Mouse (Mus musculus): ENCODE data around the gene Kazald1. TPM values are rescaled to one million over a fixed set of nuclear protein-coding genes. Genes with fewer than 3 reads are reported as not detected.
A peak's percentile ranks its signal among the peaks of the same experiment; 100 is the strongest.

Gene Kazald1
- polyA plus RNA-seq, 1 experiment from 2014 or later: 11.2 TPM

- DNase-seq (ENCODE audit: low spot score) (no peak), ATAC-seq (peak; percentile 37)
- H3K4me1 ChIP-seq (ENCODE audit: insufficient read depth, low read depth, low read length): peaks cover 18% of the 10 kb centered on the region
- no peaks in the 10 kb centered on the region for H3K36me3 ChIP-seq (ENCODE audit: insufficient read depth, low read length)
- H3K4me3 ChIP-seq (ENCODE audit: low read depth, low read length): peak overlapping the region; percentile 73
- H3K9me3 ChIP-seq (ENCODE audit: low read length): no peaks in the 10 kb centered on the region
- 2% methylated on average over 32 of the region's 32 CpGs for WGBS
- peak overlapping the region; percentile 97 for H3K4me2 ChIP-seq (replicated peaks; ENCODE audit: low read depth, low read length)
- peak overlapping the region; percentile 95 for H3K9ac ChIP-seq (replicated peaks; ENCODE audit: low read depth)
- TF ChIP-seq CTCF (IDR thresholded peaks at IDR 0.05): peak; percentile 48
- no peak for TF ChIP-seq EP300 (IDR thresholded peaks at IDR 0.05)
- peaks cover 28% of the 10 kb centered on the region for H3K27me3 ChIP-seq (replicated peaks; ENCODE audit: insufficient read depth, low read length)
- peak overlapping the region; percentile 99 for H3K27ac ChIP-seq (ENCODE audit: low read length)
These were observed 438 bp downstream of the Kazald1 start for GRCm38 (mm10) chr19:45075323-45076035.

- Histone ChIP-seq H3K9me3 (ENCODE audit: low read length) (no peaks in the 10 kb centered on the region), H3K4me2 (replicated peaks; ENCODE audit: low read depth, low read length) (peak overlapping the region; percentile 97), H3K27ac (ENCODE audit: low read length) (peak overlapping the region; percentile 99; the same call in 1 of the 2 replicates), H3K36me3 (ENCODE audit: insufficient read depth, low read length) (no peaks in the 10 kb centered on the region), H3K27me3 (replicated peaks; ENCODE audit: insufficient read depth, low read length) (peaks cover 34% of the 10 kb centered on the region), H3K4me1 (ENCODE audit: insufficient read depth, low read depth, low read length) (peaks cover 23% of the 10 kb centered on the region), H3K9ac (replicated peaks; ENCODE audit: low read depth) (peak overlapping the region; percentile 95; the same call in 1 of the 2 replicates), H3K4me3 (ENCODE audit: low read depth, low read length) (peak overlapping the region; percentile 73)
- no peak for ATAC-seq
- 14% methylated on average over 14 of the region's 17 CpGs for WGBS
- no peak for DNase-seq (ENCODE audit: low spot score)
- TF ChIP-seq EP300 (IDR thresholded peaks at IDR 0.05) (no peak), CTCF (IDR thresholded peaks at IDR 0.05) (no peak)
These were observed 1.1 kb downstream of the Kazald1 start for GRCm38 (mm10) chr19:45076036-45076575.

- H3K9me3 ChIP-seq (ENCODE audit: low read length): no peaks in the 10 kb centered on the region
- H3K27me3 ChIP-seq (replicated peaks; ENCODE audit: insufficient read depth, low read length): peaks cover 37% of the 10 kb centered on the region
- H3K9ac ChIP-seq (replicated peaks; ENCODE audit: low read depth): peak overlapping the region; percentile 20
- peaks cover 23% of the 10 kb centered on the region for H3K4me1 ChIP-seq (ENCODE audit: insufficient read depth, low read depth, low read length)
- no peak overlapping the region for H3K27ac ChIP-seq (ENCODE audit: low read length)
- WGBS: under 1% methylated on average over 61 of the region's 62 CpGs
- H3K4me3 ChIP-seq (ENCODE audit: low read depth, low read length): peak overlapping the region; percentile 73
- no peaks in the 10 kb centered on the region for H3K36me3 ChIP-seq (ENCODE audit: insufficient read depth, low read length)
- no peak for ATAC-seq
- H3K4me2 ChIP-seq (replicated peaks; ENCODE audit: low read depth, low read length): peak overlapping the region; percentile 97
- peak; percentile 77 for TF ChIP-seq CTCF (IDR thresholded peaks at IDR 0.05)
- no peak for TF ChIP-seq EP300 (IDR thresholded peaks at IDR 0.05)
- peak; percentile 67 for DNase-seq (ENCODE audit: low spot score)
These were observed 1.8 kb downstream of the Kazald1 start for GRCm38 (mm10) chr19:45076586-45077510.

GRCm38 (mm10) chr19:45077742-45078645, 3.0 kb downstream of the Kazald1 start:
- no peak overlapping the region; the same call in 1 of the 2 replicates for H3K9ac ChIP-seq (replicated peaks; ENCODE audit: low read depth)
- H3K4me3 ChIP-seq (ENCODE audit: low read depth, low read length): no peak overlapping the region
- peaks cover 23% of the 10 kb centered on the region for H3K4me1 ChIP-seq (ENCODE audit: insufficient read depth, low read depth, low read length)
- no peak overlapping the region for H3K4me2 ChIP-seq (replicated peaks; ENCODE audit: low read depth, low read length)
- TF ChIP-seq EP300 (IDR thresholded peaks at IDR 0.05): no peak
- TF ChIP-seq CTCF (IDR thresholded peaks at IDR 0.05): no peak
- H3K27ac ChIP-seq (ENCODE audit: low read length): no peak overlapping the region
- no peaks in the 10 kb centered on the region for H3K36me3 ChIP-seq (ENCODE audit: insufficient read depth, low read length)
- WGBS: 11% methylated on average over 20 of the region's 20 CpGs
- DNase-seq (ENCODE audit: low spot score) (no peak), ATAC-seq (no peak)
- no peaks in the 10 kb centered on the region for H3K9me3 ChIP-seq (ENCODE audit: low read length)
- H3K27me3 ChIP-seq (replicated peaks; ENCODE audit: insufficient read depth, low read length): peaks cover 42% of the 10 kb centered on the region

DNA sequence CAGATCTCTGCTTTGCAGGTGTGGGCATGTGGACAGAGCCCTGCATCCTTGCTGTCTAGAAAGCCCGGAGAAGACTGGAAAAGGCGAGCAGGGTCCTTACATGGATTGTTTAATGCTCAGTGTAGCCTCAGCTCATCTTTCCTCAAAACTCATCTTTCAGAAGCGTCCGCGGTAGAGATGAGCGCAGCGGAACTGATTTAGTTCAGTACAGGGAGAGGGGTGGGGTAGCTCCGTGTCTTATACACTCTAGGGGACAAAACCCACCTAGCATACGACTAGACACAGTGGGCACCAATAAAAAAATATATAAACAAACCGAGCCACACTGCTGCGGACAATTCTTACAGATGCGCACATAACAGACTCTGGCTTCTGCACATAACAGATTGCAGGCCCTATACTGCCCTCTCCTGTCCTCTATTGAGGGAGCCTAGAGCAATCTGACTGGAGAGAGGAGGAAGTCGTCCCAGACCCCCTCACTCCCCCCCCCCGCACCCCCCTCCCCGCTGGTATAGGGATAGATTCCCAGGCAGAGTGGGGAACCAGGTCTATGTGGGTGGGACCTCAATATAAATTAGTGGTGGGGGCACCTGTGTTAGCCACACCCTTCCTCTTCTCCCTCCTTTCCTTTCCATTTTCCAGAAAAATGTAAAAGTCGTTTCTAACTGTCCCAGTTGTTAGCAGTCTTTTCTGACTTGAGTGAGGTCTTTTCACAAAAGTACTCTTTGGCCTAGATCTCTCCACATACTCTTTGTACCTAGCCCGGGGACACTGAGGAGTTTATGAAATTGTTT, 4.1 kb downstream of the Kazald1 start:
- peaks cover 43% of the 10 kb centered on the region for H3K27me3 ChIP-seq (replicated peaks; ENCODE audit: insufficient read depth, low read length)
- peak overlapping the region; percentile 12 for H3K4me3 ChIP-seq (ENCODE audit: low read depth, low read length)
- H3K27ac ChIP-seq (ENCODE audit: low read length): peak overlapping the region; percentile 52
- no peaks in the 10 kb centered on the region for H3K36me3 ChIP-seq (ENCODE audit: insufficient read depth, low read length)
- peak overlapping the region; percentile 60 for H3K4me2 ChIP-seq (replicated peaks; ENCODE audit: low read depth, low read length)
- H3K9ac ChIP-seq (replicated peaks; ENCODE audit: low read depth): no peak overlapping the region
- peak; percentile 47 for ATAC-seq
- peak; percentile 67 for TF ChIP-seq CTCF (IDR thresholded peaks at IDR 0.05)
- no peak for TF ChIP-seq EP300 (IDR thresholded peaks at IDR 0.05)
- WGBS: 11% methylated on average over 17 of the region's 17 CpGs
- H3K4me1 ChIP-seq (ENCODE audit: insufficient read depth, low read depth, low read length): peaks cover 23% of the 10 kb centered on the region
- peak; percentile 80 for DNase-seq (ENCODE audit: low spot score)
- no peaks in the 10 kb centered on the region for H3K9me3 ChIP-seq (ENCODE audit: low read length)
